Mouse (Mus musculus): Measurements from ENCODE around the gene Grid1. TPM values are rescaled to one million over a fixed set of nuclear protein-coding genes. Genes with fewer than 3 reads are reported as not detected.

The Grid1 gene
- polyA plus RNA-seq, 1 experiment, result 0.19 TPM

GRCm38 (mm10) chr14:35244776-35245548 is 425.1 kb downstream of the Grid1 start:
- TF ChIP-seq CTCF (IDR thresholded peaks at IDR 0.05; ENCODE audit: borderline replicate concordance, control insufficient read depth, extremely low read depth, insufficient read depth, low read length, poor library complexity) (no peak), POLR2A (IDR thresholded peaks at IDR 0.05; ENCODE audit: control insufficient read depth, extremely low read depth, insufficient read depth, low read length, poor library complexity) (no peak)
- 92% methylated on average over 7 of the region's 7 CpGs for WGBS
- Histone ChIP-seq H3K4me3 (ENCODE audit: control insufficient read depth, insufficient read depth, low read length) (no peak overlapping the region), H3K36me3 (ENCODE audit: control insufficient read depth, insufficient read depth, low read length) (no peaks in the 10 kb centered on the region), H3K27ac (ENCODE audit: control insufficient read depth, insufficient read depth, low read length) (no peak overlapping the region), H3K4me1 (replicated peaks; ENCODE audit: control insufficient read depth, insufficient read depth, low read length) (no peaks in the 10 kb centered on the region), H3K27me3 (ENCODE audit: control insufficient read depth, insufficient read depth, low read length) (no peaks in the 10 kb centered on the region)
- no peak for DNase-seq

DNA sequence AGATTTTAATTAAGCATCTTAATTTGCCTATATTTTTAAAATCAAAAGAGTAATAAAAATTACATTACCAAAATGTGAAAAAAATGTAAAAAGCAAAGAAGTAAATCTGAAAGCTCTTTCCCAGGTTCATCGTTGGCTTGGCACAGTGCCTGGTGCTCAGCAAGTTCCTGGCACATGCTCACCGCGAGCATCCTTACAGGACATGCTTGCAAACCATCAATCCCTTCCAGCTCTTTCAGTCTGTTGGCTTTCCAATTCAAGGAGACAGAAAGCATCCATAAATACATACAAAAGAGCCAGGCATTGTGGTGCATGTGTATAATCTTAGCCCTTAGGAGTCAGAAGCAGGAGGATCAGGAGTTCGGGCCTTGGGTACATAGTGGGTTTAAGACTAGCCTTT is 430.5 kb downstream of the Grid1 start:
- H3K27ac ChIP-seq (ENCODE audit: control insufficient read depth, insufficient read depth, low read length), result no peak overlapping the region
- H3K4me3 ChIP-seq (ENCODE audit: control insufficient read depth, insufficient read depth, low read length), result no peak overlapping the region
- no peak for TF ChIP-seq POLR2A (IDR thresholded peaks at IDR 0.05; ENCODE audit: control insufficient read depth, extremely low read depth, insufficient read depth, low read length, poor library complexity)
- TF ChIP-seq CTCF (IDR thresholded peaks at IDR 0.05; ENCODE audit: borderline replicate concordance, control insufficient read depth, extremely low read depth, insufficient read depth, low read length, poor library complexity), result no peak
- H3K27me3 ChIP-seq (ENCODE audit: control insufficient read depth, insufficient read depth, low read length), result no peaks in the 10 kb centered on the region
- no peaks in the 10 kb centered on the region for H3K4me1 ChIP-seq (replicated peaks; ENCODE audit: control insufficient read depth, insufficient read depth, low read length)
- WGBS, result 95% methylated on average over 4 of the region's 4 CpGs
- DNase-seq, result no peak
- H3K36me3 ChIP-seq (ENCODE audit: control insufficient read depth, insufficient read depth, low read length), result no peaks in the 10 kb centered on the region

DNA sequence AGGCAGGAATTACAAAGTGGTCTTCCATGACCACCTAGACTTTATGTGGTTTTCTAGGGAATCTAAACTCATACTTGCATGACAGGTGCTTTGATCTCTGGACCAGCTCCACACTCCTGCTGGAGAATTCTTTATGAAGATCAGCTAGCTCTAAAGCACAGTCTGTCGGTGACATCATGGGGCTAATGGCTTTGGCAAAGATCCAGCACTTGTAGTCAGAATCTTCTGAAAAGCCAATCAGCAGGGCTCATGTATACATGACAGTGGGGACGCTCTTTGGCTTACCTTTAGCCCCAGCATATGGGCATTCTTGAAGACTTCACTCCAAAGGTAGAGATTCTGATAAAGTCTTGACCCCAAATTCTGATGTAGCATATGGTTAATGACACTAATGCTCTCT is 434.6 kb downstream of the Grid1 start:
- DNase-seq, result no peak
- 74% methylated on average over 2 of the region's 2 CpGs for WGBS
- Histone ChIP-seq H3K27ac (ENCODE audit: control insufficient read depth, insufficient read depth, low read length) (no peak overlapping the region), H3K27me3 (ENCODE audit: control insufficient read depth, insufficient read depth, low read length) (no peaks in the 10 kb centered on the region), H3K4me1 (replicated peaks; ENCODE audit: control insufficient read depth, insufficient read depth, low read length) (no peaks in the 10 kb centered on the region), H3K36me3 (ENCODE audit: control insufficient read depth, insufficient read depth, low read length) (no peaks in the 10 kb centered on the region), H3K4me3 (ENCODE audit: control insufficient read depth, insufficient read depth, low read length) (no peak overlapping the region)
- TF ChIP-seq POLR2A (IDR thresholded peaks at IDR 0.05; ENCODE audit: control insufficient read depth, extremely low read depth, insufficient read depth, low read length, poor library complexity), result no peak
- TF ChIP-seq CTCF (IDR thresholded peaks at IDR 0.05; ENCODE audit: borderline replicate concordance, control insufficient read depth, extremely low read depth, insufficient read depth, low read length, poor library complexity), result no peak

DNA sequence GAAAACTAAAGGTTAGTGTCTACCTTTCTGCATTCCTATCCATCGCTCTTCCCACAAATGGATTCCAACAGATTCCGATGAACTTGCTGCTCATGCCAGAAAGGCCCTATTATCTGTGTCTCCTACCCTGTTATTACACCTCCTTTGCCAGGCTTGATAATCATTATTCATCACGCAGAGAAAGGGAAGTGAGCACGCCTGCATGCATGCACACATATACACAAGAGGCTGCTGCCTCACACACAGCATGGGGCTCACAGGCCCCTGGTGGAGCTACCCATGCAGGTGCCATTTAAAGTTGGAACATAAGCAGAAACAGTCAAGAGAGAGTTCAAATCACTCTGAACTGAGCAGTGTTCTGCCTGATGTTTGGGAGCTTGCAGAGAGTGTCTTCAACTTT is 450.4 kb downstream of the Grid1 start:
- TF ChIP-seq CTCF (IDR thresholded peaks at IDR 0.05; ENCODE audit: borderline replicate concordance, control insufficient read depth, extremely low read depth, insufficient read depth, low read length, poor library complexity) (no peak), POLR2A (IDR thresholded peaks at IDR 0.05; ENCODE audit: control insufficient read depth, extremely low read depth, insufficient read depth, low read length, poor library complexity) (no peak)
- no peak overlapping the region for H3K27ac ChIP-seq (ENCODE audit: control insufficient read depth, insufficient read depth, low read length)
- no peak overlapping the region for H3K4me3 ChIP-seq (ENCODE audit: control insufficient read depth, insufficient read depth, low read length)
- H3K36me3 ChIP-seq (ENCODE audit: control insufficient read depth, insufficient read depth, low read length), result no peaks in the 10 kb centered on the region
- no peak for DNase-seq
- H3K27me3 ChIP-seq (ENCODE audit: control insufficient read depth, insufficient read depth, low read length), result no peaks in the 10 kb centered on the region
- no peaks in the 10 kb centered on the region for H3K4me1 ChIP-seq (replicated peaks; ENCODE audit: control insufficient read depth, insufficient read depth, low read length)
- WGBS, result 92% methylated on average over 4 of the region's 4 CpGs

GRCm38 (mm10) chr14:35309201-35309600 is 489.3 kb downstream of the Grid1 start:
- Histone ChIP-seq H3K36me3 (ENCODE audit: control insufficient read depth, insufficient read depth, low read length) (no peaks in the 10 kb centered on the region), H3K27me3 (ENCODE audit: control insufficient read depth, insufficient read depth, low read length) (no peaks in the 10 kb centered on the region), H3K4me1 (replicated peaks; ENCODE audit: control insufficient read depth, insufficient read depth, low read length) (no peaks in the 10 kb centered on the region), H3K27ac (ENCODE audit: control insufficient read depth, insufficient read depth, low read length) (no peak overlapping the region), H3K4me3 (ENCODE audit: control insufficient read depth, insufficient read depth, low read length) (no peak overlapping the region)
- WGBS, result 92% methylated on average over 7 of the region's 7 CpGs
- DNase-seq, result no peak
- TF ChIP-seq CTCF (IDR thresholded peaks at IDR 0.05; ENCODE audit: borderline replicate concordance, control insufficient read depth, extremely low read depth, insufficient read depth, low read length, poor library complexity) (no peak), POLR2A (IDR thresholded peaks at IDR 0.05; ENCODE audit: control insufficient read depth, extremely low read depth, insufficient read depth, low read length, poor library complexity) (no peak)

GRCm38 (mm10) chr14:35313380-35314299 is 493.7 kb downstream of the Grid1 start:
- Histone ChIP-seq H3K27me3 (ENCODE audit: control insufficient read depth, insufficient read depth, low read length) (no peaks in the 10 kb centered on the region), H3K4me3 (ENCODE audit: control insufficient read depth, insufficient read depth, low read length) (no peak overlapping the region), H3K36me3 (ENCODE audit: control insufficient read depth, insufficient read depth, low read length) (no peaks in the 10 kb centered on the region), H3K4me1 (replicated peaks; ENCODE audit: control insufficient read depth, insufficient read depth, low read length) (no peaks in the 10 kb centered on the region), H3K27ac (ENCODE audit: control insufficient read depth, insufficient read depth, low read length) (no peak overlapping the region)
- DNase-seq, result no peak
- WGBS, result 71% methylated on average over 5 of the region's 5 CpGs
- TF ChIP-seq CTCF (IDR thresholded peaks at IDR 0.05; ENCODE audit: borderline replicate concordance, control insufficient read depth, extremely low read depth, insufficient read depth, low read length, poor library complexity) (no peak), POLR2A (IDR thresholded peaks at IDR 0.05; ENCODE audit: control insufficient read depth, extremely low read depth, insufficient read depth, low read length, poor library complexity) (no peak)
